Mouse (Mus musculus) brain, embryonic 14.5 days (tissue): ENCODE data around the gene Zscan25.

Experiments used
- CTCF ChIP-seq: fragments of 200-500 bp; IDR thresholded peaks from 2 replicates; pipeline ENCODE4 v1.5.1; 2012; ENCODE audit warnings: inconsistent platforms, mild to moderate bottlenecking, moderate library complexity, borderline replicate concordance; ENCODE audit not compliant: insufficient read depth, insufficient read length; ENCODE audit errors: extremely low read depth
- POLR2A ChIP-seq: fragments of 200-500 bp; IDR thresholded peaks from 2 replicates; pipeline ENCODE4 v1.6.1; 2012; ENCODE audit warnings: mild to moderate bottlenecking, inconsistent platforms, borderline replicate concordance; ENCODE audit not compliant: poor library complexity, insufficient read depth, insufficient read length, severe bottlenecking; ENCODE audit errors: extremely low read depth

DNA sequence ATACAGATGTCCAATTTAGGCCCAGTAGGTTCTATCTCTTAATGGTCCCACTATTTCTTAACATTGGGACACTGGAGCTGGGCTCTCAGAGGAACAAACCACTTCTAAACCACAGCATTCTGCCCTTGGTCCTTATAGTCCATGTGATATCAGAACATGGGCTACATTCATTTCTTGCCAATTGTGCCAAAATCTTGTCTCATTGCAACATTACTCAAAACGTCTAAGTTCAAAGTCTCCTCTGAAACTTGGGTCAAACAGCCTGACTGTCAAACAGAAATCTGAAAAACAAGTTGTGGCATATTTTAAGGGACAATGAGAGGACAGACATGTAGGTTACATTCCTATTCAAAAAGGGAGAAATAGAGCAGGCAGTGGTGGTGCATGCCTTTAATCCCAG lies 36.8 kb downstream of the Zscan25 start:
- TF ChIP-seq CTCF, result no peak
- no peak for TF ChIP-seq POLR2A
